Mouse (Mus musculus): ENCODE results near the gene Myo18b. TPM values are rescaled to one million over a fixed set of nuclear protein-coding genes. Genes with fewer than 3 reads are reported as not detected.
A peak's percentile ranks its signal among the peaks of the same experiment; 100 is the strongest.

Gene Myo18b
- polyA plus RNA-seq, 1 experiment = 0.90 TPM

- H3K4me1 ChIP-seq (ENCODE audit: control insufficient read depth, insufficient read depth, low read length) = no peaks in the 10 kb centered on the region
- 49% methylated on average over 5 of the region's 5 CpGs for WGBS
- no peak overlapping the region for H3K27ac ChIP-seq (ENCODE audit: control insufficient read depth, insufficient read depth, low read depth, low read length, poor library complexity)
- TF ChIP-seq CTCF (IDR thresholded peaks at IDR 0.05; ENCODE audit: control insufficient read depth, insufficient read depth, low read length) (no peak), POLR2A (IDR thresholded peaks at IDR 0.05; ENCODE audit: borderline replicate concordance, control insufficient read depth, low read depth, low read length) (no peak)
- H3K4me3 ChIP-seq (replicated peaks; ENCODE audit: control insufficient read depth, low read depth, low read length) = no peak overlapping the region
Observed at GRCm38 (mm10) chr5:112868620-112869019, 27.5 kb downstream of the Myo18b start.

- 50% methylated on average over 4 of the region's 4 CpGs for WGBS
- TF ChIP-seq POLR2A (IDR thresholded peaks at IDR 0.05; ENCODE audit: borderline replicate concordance, control insufficient read depth, low read depth, low read length) (no peak), CTCF (IDR thresholded peaks at IDR 0.05; ENCODE audit: control insufficient read depth, insufficient read depth, low read length) (peak; percentile 51; the same call in 1 of the 2 replicates)
- no peaks in the 10 kb centered on the region for H3K4me1 ChIP-seq (ENCODE audit: control insufficient read depth, insufficient read depth, low read length)
- no peak overlapping the region for H3K4me3 ChIP-seq (replicated peaks; ENCODE audit: control insufficient read depth, low read depth, low read length)
- H3K27ac ChIP-seq (ENCODE audit: control insufficient read depth, insufficient read depth, low read depth, low read length, poor library complexity) = no peak overlapping the region
Observed at GRCm38 (mm10) chr5:112864719-112865367, 31.3 kb downstream of the Myo18b start.

GRCm38 (mm10) chr5:112859379-112860035 is 36.7 kb downstream of the Myo18b start:
- no peak for TF ChIP-seq CTCF (IDR thresholded peaks at IDR 0.05; ENCODE audit: control insufficient read depth, insufficient read depth, low read length)
- Histone ChIP-seq H3K27ac (ENCODE audit: control insufficient read depth, insufficient read depth, low read depth, low read length, poor library complexity) (no peak overlapping the region), H3K4me1 (ENCODE audit: control insufficient read depth, insufficient read depth, low read length) (no peaks in the 10 kb centered on the region), H3K4me3 (replicated peaks; ENCODE audit: control insufficient read depth, low read depth, low read length) (no peak overlapping the region)
- WGBS = 65% methylated on average over 12 of the region's 12 CpGs

- Histone ChIP-seq H3K4me3 (replicated peaks; ENCODE audit: control insufficient read depth, low read depth, low read length) (no peak overlapping the region), H3K4me1 (ENCODE audit: control insufficient read depth, insufficient read depth, low read length) (no peaks in the 10 kb centered on the region), H3K27ac (ENCODE audit: control insufficient read depth, insufficient read depth, low read depth, low read length, poor library complexity) (no peak overlapping the region)
- WGBS = 56% methylated on average over 8 of the region's 8 CpGs
- TF ChIP-seq POLR2A (IDR thresholded peaks at IDR 0.05; ENCODE audit: borderline replicate concordance, control insufficient read depth, low read depth, low read length) = no peak
- TF ChIP-seq CTCF (IDR thresholded peaks at IDR 0.05; ENCODE audit: control insufficient read depth, insufficient read depth, low read length) = no peak
Observed at GRCm38 (mm10) chr5:112853179-112853578, 43.0 kb downstream of the Myo18b start.

- Histone ChIP-seq H3K4me1 (ENCODE audit: control insufficient read depth, insufficient read depth, low read length) (no peaks in the 10 kb centered on the region), H3K4me3 (replicated peaks; ENCODE audit: control insufficient read depth, low read depth, low read length) (no peak overlapping the region), H3K27ac (ENCODE audit: control insufficient read depth, insufficient read depth, low read depth, low read length, poor library complexity) (no peak overlapping the region)
- WGBS = 38% methylated on average over 5 of the region's 5 CpGs
- TF ChIP-seq POLR2A (IDR thresholded peaks at IDR 0.05; ENCODE audit: borderline replicate concordance, control insufficient read depth, low read depth, low read length) = no peak
- TF ChIP-seq CTCF (IDR thresholded peaks at IDR 0.05; ENCODE audit: control insufficient read depth, insufficient read depth, low read length) = no peak
Observed at GRCm38 (mm10) chr5:112851389-112851788, 44.8 kb downstream of the Myo18b start.

- TF ChIP-seq POLR2A (IDR thresholded peaks at IDR 0.05; ENCODE audit: borderline replicate concordance, control insufficient read depth, low read depth, low read length) = no peak
- peak; percentile 40; the same call in 1 of the 2 replicates for TF ChIP-seq CTCF (IDR thresholded peaks at IDR 0.05; ENCODE audit: control insufficient read depth, insufficient read depth, low read length)
- Histone ChIP-seq H3K4me1 (ENCODE audit: control insufficient read depth, insufficient read depth, low read length) (no peaks in the 10 kb centered on the region), H3K4me3 (replicated peaks; ENCODE audit: control insufficient read depth, low read depth, low read length) (no peak overlapping the region), H3K27ac (ENCODE audit: control insufficient read depth, insufficient read depth, low read depth, low read length, poor library complexity) (no peak overlapping the region)
- 12% methylated on average over 16 of the region's 16 CpGs for WGBS
Observed at GRCm38 (mm10) chr5:112848586-112849280, 47.4 kb downstream of the Myo18b start.

- no peaks in the 10 kb centered on the region for H3K4me1 ChIP-seq (ENCODE audit: control insufficient read depth, insufficient read depth, low read length)
- TF ChIP-seq POLR2A (IDR thresholded peaks at IDR 0.05; ENCODE audit: borderline replicate concordance, control insufficient read depth, low read depth, low read length) (no peak), CTCF (IDR thresholded peaks at IDR 0.05; ENCODE audit: control insufficient read depth, insufficient read depth, low read length) (no peak)
- no peak overlapping the region for H3K4me3 ChIP-seq (replicated peaks; ENCODE audit: control insufficient read depth, low read depth, low read length)
- H3K27ac ChIP-seq (ENCODE audit: control insufficient read depth, insufficient read depth, low read depth, low read length, poor library complexity) = no peak overlapping the region
- 41% methylated on average over 25 of the region's 25 CpGs for WGBS
Observed at GRCm38 (mm10) chr5:112847985-112848542, 48.1 kb downstream of the Myo18b start.

- no peak for TF ChIP-seq POLR2A (IDR thresholded peaks at IDR 0.05; ENCODE audit: borderline replicate concordance, control insufficient read depth, low read depth, low read length)
- no peak for TF ChIP-seq CTCF (IDR thresholded peaks at IDR 0.05; ENCODE audit: control insufficient read depth, insufficient read depth, low read length)
- 56% methylated on average over 11 of the region's 11 CpGs for WGBS
- Histone ChIP-seq H3K4me3 (replicated peaks; ENCODE audit: control insufficient read depth, low read depth, low read length) (no peak overlapping the region), H3K4me1 (ENCODE audit: control insufficient read depth, insufficient read depth, low read length) (no peaks in the 10 kb centered on the region), H3K27ac (ENCODE audit: control insufficient read depth, insufficient read depth, low read depth, low read length, poor library complexity) (no peak overlapping the region; the same call in 1 of the 2 replicates)
Observed at GRCm38 (mm10) chr5:112846146-112846545, 50.0 kb downstream of the Myo18b start.
